ENCODE assay signal across 1 mouse cellular context in genomic region chr15:98985982-98986715, GRCm38 (mm10).
TF ChIP-seq lines count a peak whose summit lies in the region.

No protein-coding gene starts in this region.

TF ChIP-seq in CH12.LX, 34 proteins besides CTCF, POLR2A, EP300 and RAD21 (continued from another document):
- no peak for TF ChIP-seq NELFE (IDR thresholded peaks at IDR 0.05; ENCODE audit: low read depth, low read length)
- peak; percentile 70 for TF ChIP-seq TBP (conservative IDR thresholded peaks at IDR 0.05; ENCODE audit: low read depth, low read length)
- TF ChIP-seq IRF4 (IDR thresholded peaks at IDR 0.05; ENCODE audit: low read depth, low read length): peak; percentile 39; the same call in 1 of the 2 replicates
- peak; percentile 57 for TF ChIP-seq ETS1 (conservative IDR thresholded peaks at IDR 0.05; ENCODE audit: low read depth, low read length)
- TF ChIP-seq USF2 (conservative IDR thresholded peaks at IDR 0.05; ENCODE audit: low read depth, low read length): no peak
- TF ChIP-seq BHLHE40 (IDR thresholded peaks at IDR 0.05; ENCODE audit: low read depth, low read length): no peak
- TF ChIP-seq JUN (IDR thresholded peaks at IDR 0.05; ENCODE audit: insufficient read depth, low read depth, low read length): no peak
- TF ChIP-seq E2F4 (IDR thresholded peaks at IDR 0.05; ENCODE audit: insufficient replicate concordance, low read depth, low read length): no peak
- no peak for TF ChIP-seq USF1 (IDR thresholded peaks at IDR 0.05; ENCODE audit: low read depth, low read length)
- no peak for TF ChIP-seq SMC3 (IDR thresholded peaks at IDR 0.05; ENCODE audit: low read depth, low read length)
- no peak for TF ChIP-seq ZMIZ1 (IDR thresholded peaks at IDR 0.05; ENCODE audit: low read depth, low read length)
- TF ChIP-seq CHD1 (IDR thresholded peaks at IDR 0.05; ENCODE audit: low read depth, low read length): peak; percentile 37; the same call in 1 of the 2 replicates
TF ChIP-seq in CH12.LX: peak in this region for 11.
